8 mouse cellular contexts compared by ENCODE assay signal in genomic region chr17:29263840-29264633, GRCm38 (mm10). TPM values are rescaled to one million over a fixed set of nuclear protein-coding genes. Genes with fewer than 3 reads are reported as not detected.
A peak's percentile ranks its signal among the peaks of the same experiment; 100 is the strongest.
DNase-seq lines count a peak whose midpoint lies in the region; ATAC-seq and TF ChIP-seq lines count a peak whose summit lies in the region.

Gene Ppil1 (minus strand): TSS chr17:29264186.

- no peaks in the 10 kb centered on the region for H3K9me3 ChIP-seq in erythroblast, embryonic 14.5 days (ENCODE audit: control insufficient read depth, low read length)
- no peaks in the 10 kb centered on the region for H3K9me3 ChIP-seq in heart, embryonic 12.5 days (replicated peaks)
- H3K9me3 ChIP-seq in kidney, postnatal 0 days (replicated peaks; ENCODE audit: low read length) = no peaks in the 10 kb centered on the region
- H3K9me3 ChIP-seq in liver, embryonic 13.5 days (replicated peaks) = no peaks in the 10 kb centered on the region
- H3K9me3 ChIP-seq in stomach, embryonic 16.5 days (replicated peaks; ENCODE audit: control insufficient read depth, low read length) = no peaks in the 10 kb centered on the region

- H3K27ac ChIP-seq in heart, embryonic 12.5 days (ENCODE audit: poor library complexity, severe bottlenecking) = peak within 1 kb of the TSS; percentile 98
- H3K27ac ChIP-seq in kidney, postnatal 0 days = peak within 1 kb of the TSS; percentile 98
- H3K27ac ChIP-seq in liver, embryonic 13.5 days = peak within 1 kb of the TSS; percentile 88
- peak within 1 kb of the TSS; percentile 99 for H3K27ac ChIP-seq in stomach, embryonic 16.5 days (ENCODE audit: low read length)

- peaks cover 67% of the 10 kb centered on the region for H3K4me1 ChIP-seq in erythroblast, embryonic 14.5 days (ENCODE audit: control insufficient read depth)
- H3K4me1 ChIP-seq in heart, embryonic 12.5 days (replicated peaks) = peaks cover 40% of the 10 kb centered on the region
- peaks cover 17% of the 10 kb centered on the region; the same call in 1 of the 2 replicates for H3K4me1 ChIP-seq in kidney, postnatal 0 days (replicated peaks; ENCODE audit: insufficient read depth, low read length)
- peaks cover 69% of the 10 kb centered on the region for H3K4me1 ChIP-seq in liver, embryonic 13.5 days (replicated peaks)
- peaks cover 29% of the 10 kb centered on the region for H3K4me1 ChIP-seq in stomach, embryonic 16.5 days (ENCODE audit: control insufficient read depth, insufficient read depth, low read length)

- 7% methylated on average over 38 of the region's 38 CpGs for WGBS in heart, embryonic 12.5 days
- 9% methylated on average over 38 of the region's 38 CpGs for WGBS in kidney, postnatal 0 days
- WGBS in liver, embryonic 13.5 days (ENCODE audit: insufficient replicate concordance) = 5% methylated on average over 38 of the region's 38 CpGs
- 7% methylated on average over 38 of the region's 38 CpGs for WGBS in stomach, embryonic 16.5 days

- H3K4me2 ChIP-seq in heart, embryonic 12.5 days = peak within 1 kb of the TSS; percentile 83
- peak within 1 kb of the TSS; percentile 87 for H3K4me2 ChIP-seq in kidney, postnatal 0 days (ENCODE audit: low read length)
- peak within 1 kb of the TSS; percentile 91 for H3K4me2 ChIP-seq in liver, embryonic 13.5 days
- peak within 1 kb of the TSS; percentile 67 for H3K4me2 ChIP-seq in stomach, embryonic 16.5 days (ENCODE audit: low read depth, low read length)

- H3K4me3 ChIP-seq in erythroblast, embryonic 14.5 days (replicated peaks) = peak within 1 kb of the TSS; percentile 100
- H3K4me3 ChIP-seq in heart, embryonic 12.5 days = peak within 1 kb of the TSS; percentile 87
- H3K4me3 ChIP-seq in kidney, postnatal 0 days (replicated peaks; ENCODE audit: low read depth, low read length) = peak within 1 kb of the TSS; percentile 73
- peak within 1 kb of the TSS; percentile 82 for H3K4me3 ChIP-seq in liver, embryonic 13.5 days (replicated peaks)
- H3K4me3 ChIP-seq in stomach, embryonic 16.5 days (replicated peaks; ENCODE audit: low read length) = peak within 1 kb of the TSS; percentile 69

- no peak for TF ChIP-seq CTCF in brain, embryonic 14.5 days (IDR thresholded peaks at IDR 0.05; ENCODE audit: borderline replicate concordance, extremely low read depth, insufficient read depth, insufficient read length)
- no peak for TF ChIP-seq CTCF in kidney, postnatal 0 days (IDR thresholded peaks at IDR 0.05; ENCODE audit: low read depth)

- peak; percentile 37; the same call in 1 of the 2 replicates for TF ChIP-seq POLR2A in brain, embryonic 14.5 days (IDR thresholded peaks at IDR 0.05; ENCODE audit: borderline replicate concordance, extremely low read depth, insufficient read depth, insufficient read length, poor library complexity, severe bottlenecking)

- no peaks in the 10 kb centered on the region for H3K27me3 ChIP-seq in erythroblast, embryonic 14.5 days (ENCODE audit: control insufficient read depth)
- H3K27me3 ChIP-seq in heart, embryonic 12.5 days (replicated peaks) = no peaks in the 10 kb centered on the region
- no peaks in the 10 kb centered on the region for H3K27me3 ChIP-seq in kidney, postnatal 0 days (ENCODE audit: insufficient read depth, low read length)
- H3K27me3 ChIP-seq in liver, embryonic 13.5 days = no peaks in the 10 kb centered on the region
- H3K27me3 ChIP-seq in stomach, embryonic 16.5 days (ENCODE audit: control insufficient read depth, insufficient read depth, low read length) = no peaks in the 10 kb centered on the region

- peak; percentile 60 for ATAC-seq in heart, embryonic 12.5 days (ENCODE audit: insufficient number of reproducible peaks, low FRiP score)
- ATAC-seq in kidney, postnatal 0 days (replicated peaks; ENCODE audit: low FRiP score, low read depth) = peak; percentile 50
- ATAC-seq in liver, embryonic 13.5 days (ENCODE audit: low read depth) = peak; percentile 57
- peak; percentile 64 for ATAC-seq in stomach, embryonic 16.5 days (ENCODE audit: insufficient read depth, low FRiP score)

- peak within 1 kb of the TSS; percentile 88 for H3K9ac ChIP-seq in heart, embryonic 12.5 days
- peak within 1 kb of the TSS; percentile 84 for H3K9ac ChIP-seq in kidney, postnatal 0 days (ENCODE audit: low read depth, low read length)
- peak within 1 kb of the TSS; percentile 87 for H3K9ac ChIP-seq in liver, embryonic 13.5 days
- H3K9ac ChIP-seq in stomach, embryonic 16.5 days (ENCODE audit: low read length) = peak within 1 kb of the TSS; percentile 84

- peaks cover 35% of the 10 kb centered on the region for H3K36me3 ChIP-seq in erythroblast, embryonic 14.5 days (ENCODE audit: control insufficient read depth)
- peaks cover 26% of the 10 kb centered on the region for H3K36me3 ChIP-seq in heart, embryonic 12.5 days
- H3K36me3 ChIP-seq in kidney, postnatal 0 days (ENCODE audit: insufficient read depth, low read length) = peaks cover 4% of the 10 kb centered on the region; the same call in 1 of the 2 replicates
- peaks cover 33% of the 10 kb centered on the region for H3K36me3 ChIP-seq in liver, embryonic 13.5 days
- H3K36me3 ChIP-seq in stomach, embryonic 16.5 days (ENCODE audit: control insufficient read depth, insufficient read depth, low read length) = no peaks in the 10 kb centered on the region

- DNase-seq in CD4-positive, CD25-positive, alpha-beta regulatory T cell, adult 2 months (ENCODE audit: low read depth, low spot score) = peak; percentile 85
- peak; percentile 90 for DNase-seq in brain, embryonic 14.5 days (ENCODE audit: low read depth)
- DNase-seq in kidney, postnatal 0 days (ENCODE audit: low spot score) = peak; percentile 90
- peak; percentile 75 for DNase-seq in liver, embryonic 13.5 days
- DNase-seq in neural tube, embryonic 10.5 days (ENCODE audit: extremely low spot score, low spot score) = peak; percentile 90

RNA-seq across cellular contexts. Expression of gene Ppil1, which starts in this region (rescaled TPM):
- 66.6 and 73.3 TPM in 2 replicates for polyA plus RNA-seq in brain, embryonic 14.5 days (2012; rRNA removed)
- polyA plus RNA-seq in erythroblast, embryonic 14.5 days (2012) = 5.0 and 5.3 TPM in 2 replicates
- polyA plus RNA-seq in heart, embryonic 12.5 days (2016; fragmentation: Nextera tagmentation; extraction: Ambion mirVana) = 101 and 112 TPM in 2 replicates
- 108 and 126 TPM in 2 replicates for polyA plus RNA-seq in kidney, postnatal 0 days (2015; fragmentation: Nextera tagmentation; extraction: Ambion mirVana)
- polyA plus RNA-seq in liver, embryonic 13.5 days (2015; fragmentation: Nextera tagmentation; extraction: Ambion mirVana) = 117 and 120 TPM in 2 replicates
- 129 and 130 TPM in 2 replicates for polyA plus RNA-seq in stomach, embryonic 16.5 days (2015; fragmentation: Nextera tagmentation; extraction: Ambion mirVana)

Comparison
In these comparisons a context has a peak if more than half of its experiments do, and no peak if none do; other contexts are left out.
1. Peak in every context shown above with its lines: DNase-seq, ATAC-seq, H3K4me3 ChIP-seq and H3K27ac ChIP-seq.
2. RNA of gene Ppil1 (polyA plus RNA-seq): 129 to 130 TPM in stomach, embryonic 16.5 days, 117 to 120 TPM in liver, embryonic 13.5 days, 101 to 112 TPM in heart, embryonic 12.5 days, 108 to 126 TPM in kidney, postnatal 0 days and 66.6 to 73.3 TPM in brain, embryonic 14.5 days; 5.0 to 5.3 TPM in erythroblast, embryonic 14.5 days; every median in the first group is over 10 times any median in the second.